Mouse (Mus musculus) liver, embryonic 14.5 days (tissue): ENCODE measurements around the gene Ttc29. TPM values are rescaled to one million over a fixed set of nuclear protein-coding genes. Genes with fewer than 3 reads are reported as not detected.
A peak's percentile ranks its signal among the peaks of the same experiment; 100 is the strongest.

ENCODE experiments used
- ATAC-seq: fragments of 200-750 bp; cut with Nextera tagmentation; 2 replicates; pipeline ENCODE4 v1.8.0; 2017; ENCODE audit warnings: moderate number of reproducible peaks, mild to moderate bottlenecking, moderate library complexity; ENCODE audit not compliant: insufficient read depth
- DNase-seq, 3 experiments: peaks; one replicate each; pipeline ENCODE4 v3.0.0-alpha.2; 2012 to 2013; ENCODE audit warnings: low read depth in 3 of 3, low spot score in 3 of 3
- H3K27ac ChIP-seq: fragments of 300-500 bp; sonication (generic); 2 replicates; pipeline ENCODE4 v1.5.1; 2014; ENCODE audit warnings: moderate library complexity, mild to moderate bottlenecking, control low read depth, inconsistent platforms
- H3K27me3 ChIP-seq: fragments of 300-500 bp; sonication (generic); 2 replicates; pipeline ENCODE4 v1.6.1; 2014; ENCODE audit warnings: mild to moderate bottlenecking, low read length, moderate library complexity; ENCODE audit not compliant: control insufficient read depth, insufficient read depth
- H3K36me3 ChIP-seq: fragments of 300-500 bp; sonication (generic); replicated peaks from 2 replicates; pipeline ENCODE4 v1.6.1; 2014; ENCODE audit warnings: low read depth; ENCODE audit not compliant: control insufficient read depth, insufficient read depth
- H3K4me1 ChIP-seq, 2 experiments: fragments of 200-500 bp in 1 of 2; fragments of 300-500 bp in 1 of 2; sonication (generic) in 1 of 2; replicated peaks; 2 replicates each; pipeline ENCODE4 v1.6.1; 2012 to 2014; ENCODE audit warnings: antibody characterized with exemption in 1 of 2, inconsistent platforms in 1 of 2, low read length in 1 of 2; ENCODE audit not compliant: control insufficient read depth in 2 of 2, insufficient read depth in 2 of 2
- H3K4me2 ChIP-seq: fragments of 300-500 bp; sonication (generic); 2 replicates; pipeline ENCODE4 v1.6.1; 2014; ENCODE audit warnings: low read depth, mild to moderate bottlenecking, control low read depth, moderate library complexity
- H3K4me3 ChIP-seq, 2 experiments: fragments of 200-500 bp in 1 of 2; fragments of 300-500 bp in 1 of 2; sonication (generic) in 1 of 2; 2 replicates each; pipeline ENCODE4 v1.5.1; 2012 to 2014; ENCODE audit warnings: low read depth in 2 of 2, low read length in 2 of 2, mild to moderate bottlenecking in 2 of 2, control low read depth in 1 of 2, inconsistent platforms in 1 of 2, moderate library complexity in 1 of 2; ENCODE audit not compliant: insufficient read depth in 1 of 2
- H3K9ac ChIP-seq: fragments of 300-500 bp; sonication (generic); replicated peaks from 2 replicates; pipeline ENCODE4 v1.6.1; 2014; ENCODE audit warnings: mild to moderate bottlenecking, control low read depth, moderate library complexity
- H3K9me3 ChIP-seq: fragments of 300-500 bp; sonication (generic); 2 replicates; pipeline ENCODE4 v1.6.1; 2016; ENCODE audit warnings: low read length, mixed read lengths; ENCODE audit not compliant: control insufficient read depth
- CTCF ChIP-seq: IDR thresholded peaks from 2 replicates; pipeline ENCODE4 v1.5.1; 2016; ENCODE audit warnings: antibody characterized with exemption, low read depth, control low read depth
- EP300 ChIP-seq: IDR thresholded peaks from 2 replicates; pipeline ENCODE4 v1.6.1; 2016; ENCODE audit warnings: antibody characterized with exemption, low read depth
- WGBS: fragments of 180-500 bp; shearing (Covaris S2); extraction: QIAGEN DNeasy Blood & Tissue Kit; methylation state at CpG from one replicate; pipeline ENCODE4 v1.1.7; 2014; ENCODE audit not compliant: insufficient replicate concordance; 5-methylcytosine and 5-hydroxymethylcytosine counted together
- polyA plus RNA-seq, 2 experiments: library from polyadenylated mRNA; depleted of rRNA in 1 of 2; stranded (reverse) in 1 of 2; unstranded in 1 of 2; fragments of >200 nt; fragmentation: Nextera tagmentation in 1 of 2; extraction: Ambion mirVana in 1 of 2; gene quantifications; 2 replicates each; pipeline versions ENCODE4 v1.2.1 to v1.2.3; 2012 to 2014

The Ttc29 gene
- polyA plus RNA-seq (2012; rRNA removed): not detected in 2 replicates
- not detected in 2 replicates for polyA plus RNA-seq (2014; fragmentation: Nextera tagmentation; extraction: Ambion mirVana)

DNA sequence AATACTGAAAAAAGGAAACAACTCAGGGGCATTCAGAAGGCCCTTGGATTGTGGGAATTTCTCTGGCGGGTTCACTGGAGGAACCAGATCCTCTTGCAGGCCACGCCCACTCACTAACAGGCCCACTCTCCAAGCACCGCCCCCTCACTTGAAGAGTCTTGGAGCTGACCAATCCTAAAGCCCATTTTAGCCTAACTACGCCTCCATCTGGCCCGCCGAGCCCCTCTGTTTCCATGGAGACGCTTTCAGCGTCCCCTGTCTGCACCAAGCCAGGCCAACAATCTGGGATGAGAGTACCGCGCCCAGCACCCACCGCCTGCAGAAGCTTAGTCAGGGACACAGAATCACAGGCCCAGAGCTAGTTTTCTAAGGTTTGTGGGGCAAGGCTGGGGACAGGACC, at the start of gene Ttc29:
Gene Ttc29 (plus strand): TSS at position 224 of the 400 bp plus-strand sequence.
- no peaks in the 10 kb centered on the region for H3K9me3 ChIP-seq
- no peak for DNase-seq
- peak; percentile 21; the same call in 1 of the 2 replicates for ATAC-seq
- H3K9ac ChIP-seq: no peak within 1 kb of the TSS
- no peaks in the 10 kb centered on the region for H3K4me1 ChIP-seq
- no peaks in the 10 kb centered on the region for H3K27me3 ChIP-seq
- no peak within 1 kb of the TSS for H3K4me3 ChIP-seq
- H3K4me2 ChIP-seq: no peak within 1 kb of the TSS
- H3K27ac ChIP-seq: no peak within 1 kb of the TSS
- H3K36me3 ChIP-seq: no peaks in the 10 kb centered on the region
- WGBS: 12% methylated on average over 11 of the region's 11 CpGs
- TF ChIP-seq CTCF (no peak), EP300 (no peak)

DNA sequence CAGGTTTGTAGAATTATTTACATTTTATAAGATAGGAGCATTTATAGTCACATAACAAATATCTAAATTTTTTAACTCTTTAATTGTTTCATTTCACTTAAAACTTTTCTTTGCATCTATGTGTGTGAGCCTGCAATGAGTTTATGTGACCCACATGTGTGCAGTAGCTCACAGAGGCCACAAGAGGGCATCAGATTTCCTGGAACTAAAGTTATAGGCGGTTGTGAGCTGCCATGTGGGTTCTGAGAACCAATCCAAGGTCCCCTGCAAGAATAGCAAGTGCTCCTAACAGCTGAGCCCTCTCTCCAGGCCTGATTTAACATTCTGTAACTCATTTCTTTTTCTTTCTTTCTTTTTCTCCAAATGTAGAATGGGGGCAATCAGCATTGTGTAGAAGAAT, 41.7 kb upstream of the Ttc29 start:
- TF ChIP-seq CTCF (no peak), EP300 (no peak)
- H3K36me3 ChIP-seq: no peaks in the 10 kb centered on the region

DNA sequence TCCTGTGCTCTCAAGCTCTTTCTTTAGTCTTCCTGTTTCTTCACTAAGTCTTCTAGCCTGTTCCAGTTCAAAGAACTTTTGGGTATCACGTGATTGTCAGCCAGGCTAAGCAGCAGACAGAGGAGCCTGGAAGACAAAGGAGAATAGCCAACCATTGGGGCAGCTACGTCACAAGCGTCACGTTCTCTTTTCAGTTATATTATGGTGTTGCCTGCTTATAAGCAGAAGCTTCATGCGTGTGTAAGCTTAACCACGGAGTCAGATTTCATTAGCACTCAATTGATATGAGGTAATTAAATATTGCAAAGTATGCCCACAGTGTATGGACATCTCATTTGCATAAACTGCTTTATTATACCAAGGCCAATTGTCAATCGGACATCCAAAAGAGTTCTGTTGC, 30.4 kb upstream of the Ttc29 start:
- ATAC-seq (no peak), DNase-seq (no peak)
- Histone ChIP-seq H3K36me3 (no peaks in the 10 kb centered on the region), H3K4me3 (no peak overlapping the region), H3K9ac (no peak overlapping the region), H3K27ac (no peak overlapping the region), H3K9me3 (no peaks in the 10 kb centered on the region), H3K4me1 (no peaks in the 10 kb centered on the region), H3K27me3 (no peaks in the 10 kb centered on the region), H3K4me2 (no peak overlapping the region)
- TF ChIP-seq CTCF (no peak), EP300 (no peak)
- WGBS: 67% methylated on average over 7 of the region's 7 CpGs

More for the DNA sequence above, 41.7 kb upstream of the Ttc29 start:
- Histone ChIP-seq H3K9ac (no peak overlapping the region), H3K9me3 (no peaks in the 10 kb centered on the region), H3K27ac (no peak overlapping the region), H3K4me2 (no peak overlapping the region), H3K27me3 (no peaks in the 10 kb centered on the region), H3K4me3 (no peak overlapping the region), H3K4me1 (no peaks in the 10 kb centered on the region)
- DNase-seq: no peak
- WGBS: 39% methylated on average over 1 of the region's 1 CpGs
- no peak for ATAC-seq

DNA sequence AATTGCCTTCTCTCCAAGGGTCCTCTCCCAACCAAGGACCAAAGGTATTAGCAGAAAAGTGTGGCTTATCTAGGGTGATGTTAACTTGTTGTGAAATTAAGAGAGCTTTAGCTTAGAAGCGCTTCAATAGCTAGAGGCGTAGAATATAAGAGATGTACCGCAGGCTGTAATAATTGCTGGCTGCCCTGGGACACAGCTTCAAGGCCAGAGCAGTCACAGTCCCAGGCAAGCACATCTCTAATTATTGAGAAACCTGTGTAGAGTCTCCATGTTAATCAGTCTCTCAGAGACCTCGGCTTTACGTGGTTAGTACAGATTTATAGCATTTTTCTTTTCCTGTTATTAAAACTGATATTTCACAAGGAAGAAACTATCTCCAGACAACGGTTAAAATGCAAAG, 29.7 kb upstream of the Ttc29 start:
- ATAC-seq (no peak), DNase-seq (no peak)
- TF ChIP-seq CTCF (no peak), EP300 (no peak)
- Histone ChIP-seq H3K9me3 (no peaks in the 10 kb centered on the region), H3K4me3 (no peak overlapping the region), H3K36me3 (no peaks in the 10 kb centered on the region), H3K27me3 (no peaks in the 10 kb centered on the region), H3K27ac (no peak overlapping the region), H3K4me2 (no peak overlapping the region), H3K9ac (no peak overlapping the region), H3K4me1 (no peaks in the 10 kb centered on the region)
- 65% methylated on average over 6 of the region's 6 CpGs for WGBS

DNA sequence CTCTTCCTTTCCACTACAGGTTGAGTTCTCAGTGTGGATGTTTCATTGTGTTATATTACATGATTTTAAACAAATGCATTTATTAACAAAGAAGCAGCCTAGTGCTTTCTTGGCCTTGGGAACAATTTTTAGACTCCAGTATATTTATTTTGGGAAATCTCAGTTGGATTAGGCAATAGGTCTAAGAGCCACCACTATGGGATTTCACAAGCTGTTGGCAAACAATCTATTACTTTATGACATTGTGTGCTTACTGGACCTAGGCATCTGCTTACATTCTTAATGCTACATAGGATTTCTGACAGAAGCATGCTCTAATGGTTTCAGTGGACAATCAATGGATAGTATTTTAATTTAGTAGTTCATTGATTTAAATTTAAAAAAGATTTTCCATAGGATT, 26.0 kb upstream of the Ttc29 start:
- no peak overlapping the region for H3K27ac ChIP-seq
- TF ChIP-seq EP300 (no peak), CTCF (no peak)
- H3K9me3 ChIP-seq: no peaks in the 10 kb centered on the region
- H3K4me3 ChIP-seq: no peak overlapping the region
- H3K27me3 ChIP-seq: no peaks in the 10 kb centered on the region
- ATAC-seq (no peak), DNase-seq (no peak)
- H3K36me3 ChIP-seq: no peaks in the 10 kb centered on the region
- no peak overlapping the region for H3K4me2 ChIP-seq
- no peaks in the 10 kb centered on the region for H3K4me1 ChIP-seq
- H3K9ac ChIP-seq: no peak overlapping the region
